Mouse (Mus musculus): ENCODE measurements around the gene Fgf9. TPM values are rescaled to one million over a fixed set of nuclear protein-coding genes. Genes with fewer than 3 reads are reported as not detected.
A peak's percentile ranks its signal among the peaks of the same experiment; 100 is the strongest.

The Fgf9 gene
- polyA plus RNA-seq (2015; fragmentation: Nextera tagmentation; extraction: Ambion mirVana), result 15.3 and 16.3 TPM in 2 replicates

DNA sequence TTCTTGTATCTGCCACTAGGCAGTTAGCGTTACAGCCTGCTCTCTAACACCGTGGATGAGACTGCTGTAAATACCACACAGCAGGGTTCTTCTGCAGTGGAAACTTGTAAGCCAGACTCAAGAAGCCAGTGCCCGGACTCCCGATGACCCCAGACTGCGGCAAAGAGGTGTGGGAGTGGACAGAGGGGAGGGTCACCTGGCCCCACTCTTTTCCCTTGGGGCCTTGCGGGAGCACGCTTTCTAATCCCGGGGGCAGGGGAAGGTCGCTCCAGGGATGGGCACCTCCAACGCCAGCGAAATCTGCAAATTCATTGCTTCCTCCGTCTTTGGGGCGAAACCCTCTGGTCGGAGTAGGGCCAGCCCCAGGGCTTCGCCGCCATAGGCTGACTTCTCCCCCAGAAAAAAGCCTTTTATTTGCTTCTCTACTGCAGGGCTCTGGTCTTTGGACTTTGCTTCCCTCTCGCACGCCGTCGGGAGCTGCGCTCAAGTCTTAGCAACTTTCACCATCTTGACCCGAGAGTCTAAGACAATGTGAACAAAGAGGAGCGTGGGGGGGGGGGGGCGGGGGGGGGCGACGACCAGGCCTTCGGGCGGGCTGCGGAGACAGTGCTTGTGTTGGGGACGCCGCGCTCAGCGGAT lies at the start of gene Fgf9:
Gene Fgf9 (plus strand): TSS at position 67 of the 639 bp plus-strand sequence.
- under 1% methylated on average over 33 of the region's 33 CpGs for WGBS
- peaks cover 8% of the 10 kb centered on the region for H3K27me3 ChIP-seq (ENCODE audit: insufficient read depth, low read length)
- DNase-seq (ENCODE audit: low spot score), result peak; percentile 60

DNA sequence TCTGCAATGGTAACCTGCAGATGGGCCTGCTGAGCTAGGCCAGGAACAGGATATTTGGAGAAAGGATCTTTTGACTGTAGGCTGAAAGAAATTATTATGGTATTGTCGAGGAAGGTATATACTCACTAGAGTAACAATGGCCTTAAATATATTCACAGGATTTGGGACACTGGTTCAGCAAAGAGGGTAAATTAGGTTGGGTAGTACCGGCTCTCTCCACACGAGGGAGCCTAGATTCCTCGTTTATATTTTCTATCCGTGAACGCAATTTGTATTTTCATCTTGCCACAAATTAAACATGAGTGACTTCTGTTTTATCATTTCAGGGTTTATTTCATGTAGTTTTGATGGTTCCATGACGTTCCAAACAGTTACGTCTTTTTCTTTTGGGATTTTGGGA lies 35.8 kb upstream of the Fgf9 start:
- no peak overlapping the region for H3K27ac ChIP-seq
- no peaks in the 10 kb centered on the region for H3K36me3 ChIP-seq (ENCODE audit: insufficient read depth, low read length)
- no peaks in the 10 kb centered on the region for H3K9me3 ChIP-seq (replicated peaks; ENCODE audit: low read length)
- whole genome bisulfite sequencing, result 11% methylated on average over 8 of the region's 8 CpGs
- no peaks in the 10 kb centered on the region for H3K27me3 ChIP-seq (ENCODE audit: insufficient read depth, low read length)
- TF ChIP-seq CTCF (IDR thresholded peaks at IDR 0.05; ENCODE audit: low read depth), result peak; percentile 88
- H3K4me1 ChIP-seq (replicated peaks; ENCODE audit: insufficient read depth, low read length), result no peaks in the 10 kb centered on the region
- H3K4me3 ChIP-seq (replicated peaks; ENCODE audit: low read depth, low read length), result no peak overlapping the region
- ATAC-seq (replicated peaks; ENCODE audit: low FRiP score, low read depth) (no peak), DNase-seq (ENCODE audit: low spot score) (peak; percentile 67)
- H3K9ac ChIP-seq (ENCODE audit: low read depth, low read length), result no peak overlapping the region
- H3K4me2 ChIP-seq (ENCODE audit: low read length), result no peak overlapping the region

More for the DNA sequence above, at the start of gene Fgf9:
- peak within 1 kb of the TSS; percentile 66 for H3K9ac ChIP-seq (ENCODE audit: low read depth, low read length)
- H3K27ac ChIP-seq, result peak within 1 kb of the TSS; percentile 75
- H3K4me2 ChIP-seq (ENCODE audit: low read length), result peak within 1 kb of the TSS; percentile 87
- no peaks in the 10 kb centered on the region for H3K9me3 ChIP-seq (replicated peaks; ENCODE audit: low read length)
- peak within 1 kb of the TSS; percentile 63 for H3K4me3 ChIP-seq (replicated peaks; ENCODE audit: low read depth, low read length)
- H3K4me1 ChIP-seq (replicated peaks; ENCODE audit: insufficient read depth, low read length), result 0 out of 2 replicates have a peak, but pooled peaks cover 10% of the 10 kb centered on the region
- peak; percentile 45 for ATAC-seq (replicated peaks; ENCODE audit: low FRiP score, low read depth)
- no peaks in the 10 kb centered on the region for H3K36me3 ChIP-seq (ENCODE audit: insufficient read depth, low read length)
- no peak for TF ChIP-seq CTCF (IDR thresholded peaks at IDR 0.05; ENCODE audit: low read depth)

DNA sequence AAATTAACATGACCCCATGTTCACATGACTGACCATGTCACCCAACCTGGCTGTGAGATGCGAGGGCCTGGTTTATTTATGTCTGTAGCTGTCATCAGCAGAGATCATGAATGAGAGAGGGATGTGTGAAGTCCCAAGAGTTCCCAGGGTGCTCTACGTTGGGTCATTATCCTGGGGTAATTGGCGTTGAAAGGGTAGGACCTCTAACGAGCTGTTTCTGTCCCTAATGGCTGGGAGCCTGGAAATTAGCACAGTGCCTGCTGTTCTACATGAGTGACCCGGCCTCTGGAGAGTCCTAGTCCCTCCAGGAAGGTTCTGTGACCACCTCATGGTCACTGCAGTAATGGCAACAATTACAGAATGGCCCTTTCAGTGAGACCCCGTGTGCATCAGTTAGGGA lies 34.2 kb upstream of the Fgf9 start:
- TF ChIP-seq CTCF (IDR thresholded peaks at IDR 0.05; ENCODE audit: low read depth), result no peak
- WGBS, result 22% methylated on average over 6 of the region's 6 CpGs
- H3K4me1 ChIP-seq (replicated peaks; ENCODE audit: insufficient read depth, low read length), result no peaks in the 10 kb centered on the region
- ATAC-seq (replicated peaks; ENCODE audit: low FRiP score, low read depth), result no peak
- no peaks in the 10 kb centered on the region for H3K36me3 ChIP-seq (ENCODE audit: insufficient read depth, low read length)
- H3K9ac ChIP-seq (ENCODE audit: low read depth, low read length), result no peak overlapping the region
- H3K9me3 ChIP-seq (replicated peaks; ENCODE audit: low read length), result no peaks in the 10 kb centered on the region
- no peak for DNase-seq (ENCODE audit: low spot score)
- no peak overlapping the region for H3K4me2 ChIP-seq (ENCODE audit: low read length)
- H3K27ac ChIP-seq, result no peak overlapping the region
- H3K27me3 ChIP-seq (ENCODE audit: insufficient read depth, low read length), result no peaks in the 10 kb centered on the region
- H3K4me3 ChIP-seq (replicated peaks; ENCODE audit: low read depth, low read length), result no peak overlapping the region

DNA sequence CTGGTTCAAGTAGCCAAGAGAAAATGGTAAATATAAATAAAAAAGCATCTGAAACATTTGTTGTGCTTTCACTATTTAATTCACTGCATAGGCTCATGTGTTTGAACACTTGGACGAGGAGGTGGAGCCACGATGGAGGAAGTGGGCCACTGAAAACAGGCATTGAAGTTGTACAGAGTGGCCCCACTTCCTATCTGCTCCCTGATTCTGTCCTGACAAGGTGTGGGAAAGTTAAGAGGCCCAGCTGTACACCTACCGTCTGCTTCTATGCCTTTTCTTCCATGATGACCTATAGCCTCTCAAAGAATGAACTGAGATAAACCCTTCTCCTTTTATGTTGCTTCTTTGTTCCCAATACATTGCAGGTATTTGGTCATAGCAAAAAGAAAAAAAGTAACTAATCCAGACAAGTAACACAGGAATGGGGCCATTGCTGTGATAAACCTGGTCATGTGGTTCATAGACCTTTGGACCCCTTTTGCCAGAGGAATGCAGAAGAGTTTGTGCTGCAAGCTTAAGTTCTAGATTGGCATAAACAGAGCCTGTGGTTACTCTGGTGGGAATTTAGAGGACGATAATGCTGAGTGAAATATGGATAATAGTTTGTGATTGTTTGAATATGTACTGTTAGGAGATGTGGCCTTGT lies 23.6 kb upstream of the Fgf9 start:
- H3K27ac ChIP-seq, result no peak overlapping the region
- WGBS, result 82% methylated on average over 4 of the region's 4 CpGs
- no peak for TF ChIP-seq CTCF (IDR thresholded peaks at IDR 0.05; ENCODE audit: low read depth)
- no peak overlapping the region for H3K4me3 ChIP-seq (replicated peaks; ENCODE audit: low read depth, low read length)
- no peak overlapping the region for H3K9ac ChIP-seq (ENCODE audit: low read depth, low read length)
- H3K27me3 ChIP-seq (ENCODE audit: insufficient read depth, low read length), result no peaks in the 10 kb centered on the region
- H3K4me1 ChIP-seq (replicated peaks; ENCODE audit: insufficient read depth, low read length), result no peaks in the 10 kb centered on the region
- H3K9me3 ChIP-seq (replicated peaks; ENCODE audit: low read length), result no peaks in the 10 kb centered on the region
- no peak overlapping the region for H3K4me2 ChIP-seq (ENCODE audit: low read length)
- ATAC-seq (replicated peaks; ENCODE audit: low FRiP score, low read depth) (no peak), DNase-seq (ENCODE audit: low spot score) (no peak)
- no peaks in the 10 kb centered on the region for H3K36me3 ChIP-seq (ENCODE audit: insufficient read depth, low read length)

DNA sequence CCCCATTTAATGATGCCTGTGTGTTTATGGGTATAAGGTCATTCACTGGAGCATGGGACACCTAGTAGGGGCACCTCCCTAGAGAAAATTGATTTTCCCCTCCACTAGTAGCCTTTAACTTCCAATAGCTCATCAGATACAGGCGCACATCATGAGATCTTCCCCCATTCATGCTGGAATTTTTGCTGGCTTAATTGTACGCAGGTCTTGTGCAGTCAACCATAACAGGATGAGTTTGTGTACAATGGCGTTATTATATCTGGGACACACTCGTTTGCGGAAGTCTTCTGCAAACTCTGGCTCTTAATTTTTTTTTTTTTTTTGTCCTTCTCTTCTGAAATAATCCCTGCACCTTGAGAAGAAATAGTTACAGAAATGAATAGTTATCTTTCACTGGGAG lies 19.7 kb upstream of the Fgf9 start:
- Histone ChIP-seq H3K9ac (ENCODE audit: low read depth, low read length) (no peak overlapping the region), H3K9me3 (replicated peaks; ENCODE audit: low read length) (no peaks in the 10 kb centered on the region), H3K36me3 (ENCODE audit: insufficient read depth, low read length) (no peaks in the 10 kb centered on the region), H3K27me3 (ENCODE audit: insufficient read depth, low read length) (no peaks in the 10 kb centered on the region), H3K4me1 (replicated peaks; ENCODE audit: insufficient read depth, low read length) (no peaks in the 10 kb centered on the region), H3K4me3 (replicated peaks; ENCODE audit: low read depth, low read length) (no peak overlapping the region), H3K4me2 (ENCODE audit: low read length) (no peak overlapping the region), H3K27ac (no peak overlapping the region)
- 79% methylated on average over 5 of the region's 5 CpGs for WGBS
- DNase-seq (ENCODE audit: low spot score), result no peak
- no peak for ATAC-seq (replicated peaks; ENCODE audit: low FRiP score, low read depth)
- no peak for TF ChIP-seq CTCF (IDR thresholded peaks at IDR 0.05; ENCODE audit: low read depth)

DNA sequence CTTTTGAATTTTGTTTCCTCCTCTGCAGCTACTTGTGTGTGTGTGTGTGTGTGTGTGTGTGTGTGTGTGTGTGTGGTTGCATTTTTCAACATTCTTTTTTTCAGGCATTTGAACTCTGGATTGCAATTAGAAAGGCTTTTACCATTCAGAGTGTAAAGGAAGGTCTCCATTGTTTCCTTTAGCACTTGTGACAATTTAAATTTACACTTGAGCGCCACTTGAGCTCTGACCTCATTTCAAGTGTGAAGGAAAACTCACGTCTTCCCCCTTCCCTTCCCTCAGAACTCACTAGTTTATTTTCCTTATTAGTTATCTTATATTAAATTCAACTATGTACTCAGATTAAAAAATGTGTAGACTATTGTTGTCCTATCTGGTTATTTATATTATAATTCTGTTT lies 2.8 kb upstream of the Fgf9 start:
- TF ChIP-seq CTCF (IDR thresholded peaks at IDR 0.05; ENCODE audit: low read depth), result no peak
- ATAC-seq (replicated peaks; ENCODE audit: low FRiP score, low read depth), result no peak
- Histone ChIP-seq H3K9me3 (replicated peaks; ENCODE audit: low read length) (no peaks in the 10 kb centered on the region), H3K9ac (ENCODE audit: low read depth, low read length) (no peak overlapping the region), H3K4me3 (replicated peaks; ENCODE audit: low read depth, low read length) (no peak overlapping the region), H3K36me3 (ENCODE audit: insufficient read depth, low read length) (no peaks in the 10 kb centered on the region), H3K4me2 (ENCODE audit: low read length) (no peak overlapping the region), H3K4me1 (replicated peaks; ENCODE audit: insufficient read depth, low read length) (0 out of 2 replicates have a peak, but pooled peaks cover 5% of the 10 kb centered on the region), H3K27me3 (ENCODE audit: insufficient read depth, low read length) (no peaks in the 10 kb centered on the region), H3K27ac (no peak overlapping the region)
- 39% methylated on average over 2 of the region's 2 CpGs for WGBS
- no peak for DNase-seq (ENCODE audit: low spot score)
